8 mouse cellular contexts compared by ENCODE assay signal in the genomic region with DNA sequence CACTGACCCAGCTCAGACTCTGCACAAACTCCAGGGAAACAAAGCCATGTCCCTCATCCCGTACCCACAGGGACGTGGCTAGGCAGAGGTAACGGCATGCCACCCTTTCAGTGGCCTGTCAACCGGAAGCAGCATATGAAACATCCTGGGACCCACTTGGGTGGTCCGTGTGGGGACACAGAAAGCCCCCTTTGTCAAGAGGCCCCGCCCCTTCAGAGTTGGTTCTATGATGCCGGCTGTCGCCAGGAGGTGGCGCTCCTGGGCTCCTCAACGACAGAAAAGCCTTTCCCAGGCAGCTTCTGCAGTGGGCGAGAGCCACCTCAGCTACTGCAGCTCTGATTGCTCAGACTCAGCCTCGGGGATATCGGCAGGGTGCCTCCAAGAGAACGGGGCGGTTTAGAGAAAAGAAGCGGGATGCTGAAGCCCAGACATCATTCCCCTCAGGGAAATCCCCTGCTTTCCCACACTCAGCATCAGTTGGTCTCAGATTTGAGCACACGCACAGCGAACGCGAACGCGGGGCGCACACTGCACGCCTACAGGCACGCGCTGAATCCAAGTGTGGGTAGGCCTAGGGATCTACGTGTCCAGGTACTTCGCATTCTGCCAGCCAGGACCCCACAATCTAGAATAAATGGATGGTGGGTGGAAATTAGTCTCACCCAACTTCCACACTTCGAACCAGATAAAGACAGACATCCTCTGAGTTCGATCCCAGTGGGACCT. TPM values are rescaled to one million over a fixed set of nuclear protein-coding genes. Genes with fewer than 3 reads are reported as not detected.
DNase-seq lines count a peak whose midpoint lies in the region; ATAC-seq lines count a peak whose summit lies in the region.

No protein-coding gene starts in this region.

- 9% methylated on average over 30 of the region's 30 CpGs for WGBS in embryonic facial prominence, embryonic 13.5 days
- WGBS in limb, embryonic 12.5 days: 10% methylated on average over 30 of the region's 30 CpGs

- ATAC-seq in embryonic facial prominence, embryonic 13.5 days (ENCODE audit: insufficient number of reproducible peaks, insufficient read depth, low FRiP score, low TSS enrichment, low read depth): peak; percentile 56; the same call in 1 of the 2 replicates
- peak; percentile 45; the same call in 1 of the 2 replicates for ATAC-seq in limb, embryonic 12.5 days (ENCODE audit: insufficient number of reproducible peaks, insufficient read depth, low FRiP score, low TSS enrichment, low read depth)

- H3K9me3 ChIP-seq in embryonic facial prominence, embryonic 13.5 days: no peaks in the 10 kb centered on the region
- peaks cover 4% of the 10 kb centered on the region; the same call in 1 of the 2 replicates for H3K9me3 ChIP-seq in limb, embryonic 12.5 days

- peak overlapping the region; percentile 33 for H3K4me3 ChIP-seq in embryonic facial prominence, embryonic 13.5 days
- H3K4me3 ChIP-seq in limb, embryonic 12.5 days (replicated peaks): peak overlapping the region; percentile 30

- peak overlapping the region; percentile 63 for H3K4me2 ChIP-seq in embryonic facial prominence, embryonic 13.5 days
- peak overlapping the region; percentile 59 for H3K4me2 ChIP-seq in limb, embryonic 12.5 days

- peak; percentile 52 for DNase-seq in 3134 (ENCODE audit: extremely low read depth, insufficient read length, low spot score)
- DNase-seq in adrenal gland, postnatal 14 days: peak; percentile 84
- DNase-seq in heart, adult 9 months (ENCODE audit: low spot score in 2 of 2): peak; percentile 36 to 52
- peak; percentile 40 to 75 for DNase-seq in kidney, adult 8-10 months
- DNase-seq in naive thymus-derived CD4-positive, alpha-beta T cell, adult 2 months (ENCODE audit: low read depth): peak; percentile 89
- DNase-seq in splenic B cell, adult 2 months (ENCODE audit: low read depth, low spot score): peak; percentile 81

- H3K36me3 ChIP-seq in embryonic facial prominence, embryonic 13.5 days: no peaks in the 10 kb centered on the region
- no peaks in the 10 kb centered on the region for H3K36me3 ChIP-seq in limb, embryonic 12.5 days
- H3K36me3 ChIP-seq in splenic B cell, adult 2 months (ENCODE audit: control insufficient read depth, insufficient read depth, low read length, poor library complexity, severe bottlenecking): no peaks in the 10 kb centered on the region

- H3K9ac ChIP-seq in embryonic facial prominence, embryonic 13.5 days: peak overlapping the region; percentile 49; the same call in 1 of the 2 replicates
- H3K9ac ChIP-seq in limb, embryonic 12.5 days (replicated peaks): no peak overlapping the region

- no peak overlapping the region for H3K27ac ChIP-seq in embryonic facial prominence, embryonic 13.5 days
- no peak overlapping the region for H3K27ac ChIP-seq in limb, embryonic 12.5 days

- H3K4me1 ChIP-seq in embryonic facial prominence, embryonic 13.5 days: peaks cover 25% of the 10 kb centered on the region
- peaks cover 18% of the 10 kb centered on the region for H3K4me1 ChIP-seq in limb, embryonic 12.5 days (replicated peaks)

- H3K27me3 ChIP-seq in embryonic facial prominence, embryonic 13.5 days: peaks cover 42% of the 10 kb centered on the region
- H3K27me3 ChIP-seq in limb, embryonic 12.5 days: peaks cover 24% of the 10 kb centered on the region
- no peaks in the 10 kb centered on the region for H3K27me3 ChIP-seq in splenic B cell, adult 2 months (ENCODE audit: control insufficient read depth, insufficient read depth, low read length, poor library complexity, severe bottlenecking)

RNA-seq across cellular contexts. Expression of a gene that starts 10.7 kb away (rescaled TPM):
- not detected in 2 replicates for total RNA-seq in adrenal gland, postnatal 14 days (2021)
- polyA plus RNA-seq in embryonic facial prominence, embryonic 13.5 days (2015; fragmentation: Nextera tagmentation; extraction: Ambion mirVana): not detected in 2 replicates
- polyA plus RNA-seq in limb, embryonic 12.5 days (2016; fragmentation: Nextera tagmentation; extraction: Ambion mirVana): not detected in 2 replicates

RNA-seq across cellular contexts. Expression of a gene that starts 24.1 kb away (rescaled TPM):
- 7.4 and 7.7 TPM in 2 replicates for total RNA-seq in adrenal gland, postnatal 14 days (2021)
- 54.4 and 64.8 TPM in 2 replicates for polyA plus RNA-seq in embryonic facial prominence, embryonic 13.5 days (2015; fragmentation: Nextera tagmentation; extraction: Ambion mirVana)
- 121 and 122 TPM in 2 replicates for polyA plus RNA-seq in limb, embryonic 12.5 days (2016; fragmentation: Nextera tagmentation; extraction: Ambion mirVana)

RNA-seq across cellular contexts. Expression of a gene that starts 42.1 kb away (rescaled TPM):
- total RNA-seq in adrenal gland, postnatal 14 days (2021): 13.1 and 16.7 TPM in 2 replicates
- polyA plus RNA-seq in embryonic facial prominence, embryonic 13.5 days (2015; fragmentation: Nextera tagmentation; extraction: Ambion mirVana): 6.8 and 10.7 TPM in 2 replicates
- 11.8 and 13.0 TPM in 2 replicates for polyA plus RNA-seq in limb, embryonic 12.5 days (2016; fragmentation: Nextera tagmentation; extraction: Ambion mirVana)
